Mouse (Mus musculus): ENCODE measurements around the gene Fndc3a. TPM values are rescaled to one million over a fixed set of nuclear protein-coding genes. Genes with fewer than 3 reads are reported as not detected.

Fndc3a gene
- 10 to 100 TPM; 19.6 to 20.7 TPM for total RNA-seq (2021)
- long read RNA-seq, experiment 1, full-length matches to known transcripts = 2 of 6 reads
- long read RNA-seq, experiment 1, partial matches to known transcripts = 3 of 6 reads
- long read RNA-seq, experiment 1, other reads (novel, unspliced or antisense) = 1 of 6 reads
- long read RNA-seq, experiment 2, full-length matches to known transcripts = 1 of 6 reads
- long read RNA-seq, experiment 2, partial matches to known transcripts = 2 of 6 reads
- long read RNA-seq, experiment 2, other reads (novel, unspliced or antisense) = 3 of 6 reads

GRCm38 (mm10) chr14:72709710-72710340 lies at the start of gene Fndc3a:
TSS of gene Fndc3a (minus strand) at chr14:72710003.
- DNase-seq (ENCODE audit: low spot score in 2 of 2) = peak; percentile 74 to 86

GRCm38 (mm10) chr14:72752893-72753292 lies 43.1 kb upstream of the Fndc3a start:
- DNase-seq (ENCODE audit: low spot score in 2 of 2) = no peak

GRCm38 (mm10) chr14:72750426-72751182 lies 40.8 kb upstream of the Fndc3a start:
- no peak for DNase-seq (ENCODE audit: low spot score in 2 of 2)

- no peak for DNase-seq (ENCODE audit: low spot score in 2 of 2)
These were observed 38.5 kb upstream of the Fndc3a start for GRCm38 (mm10) chr14:72748331-72748730.

- DNase-seq (ENCODE audit: low spot score in 2 of 2) = no peak
These were observed 31.9 kb upstream of the Fndc3a start for GRCm38 (mm10) chr14:72741667-72742066.

GRCm38 (mm10) chr14:72740336-72740735 lies 30.5 kb upstream of the Fndc3a start:
- DNase-seq (ENCODE audit: low spot score in 2 of 2) = no peak

GRCm38 (mm10) chr14:72739484-72740208 lies 29.8 kb upstream of the Fndc3a start:
- no peak for DNase-seq (ENCODE audit: low spot score in 2 of 2)

GRCm38 (mm10) chr14:72738776-72739175 lies 29.0 kb upstream of the Fndc3a start:
- DNase-seq (ENCODE audit: low spot score in 2 of 2) = no peak

- DNase-seq (ENCODE audit: low spot score in 2 of 2) = no peak
These were observed 28.4 kb upstream of the Fndc3a start for GRCm38 (mm10) chr14:72738217-72738616.

GRCm38 (mm10) chr14:72725865-72726264 lies 16.1 kb upstream of the Fndc3a start:
- DNase-seq (ENCODE audit: low spot score in 2 of 2) = no peak

- no peak for DNase-seq (ENCODE audit: low spot score in 2 of 2)
These were observed 12.7 kb upstream of the Fndc3a start for GRCm38 (mm10) chr14:72722274-72723053.

- DNase-seq (ENCODE audit: low spot score in 2 of 2) = no peak
These were observed 6.4 kb upstream of the Fndc3a start for GRCm38 (mm10) chr14:72716175-72716574.

GRCm38 (mm10) chr14:72711130-72711529 lies 1.3 kb upstream of the Fndc3a start:
- DNase-seq (ENCODE audit: low spot score in 2 of 2) = no peak

- DNase-seq (ENCODE audit: low spot score in 2 of 2) = peak in 1 of 2 experiments; percentile 23
These were observed 681 bp upstream of the Fndc3a start for GRCm38 (mm10) chr14:72710341-72711027.

GRCm38 (mm10) chr14:72709091-72709709 lies 603 bp downstream of the Fndc3a start:
- DNase-seq (ENCODE audit: low spot score in 2 of 2) = peak in 1 of 2 experiments; percentile 27

- no peak for DNase-seq (ENCODE audit: low spot score in 2 of 2)
These were observed 1.2 kb downstream of the Fndc3a start for GRCm38 (mm10) chr14:72708581-72708991.

- DNase-seq (ENCODE audit: low spot score in 2 of 2) = no peak
These were observed 9.7 kb downstream of the Fndc3a start for GRCm38 (mm10) chr14:72700056-72700455.

- no peak for DNase-seq (ENCODE audit: low spot score in 2 of 2)
These were observed 18.4 kb downstream of the Fndc3a start for GRCm38 (mm10) chr14:72691406-72691805.

- DNase-seq (ENCODE audit: low spot score in 2 of 2) = no peak
These were observed 20.3 kb downstream of the Fndc3a start for GRCm38 (mm10) chr14:72689525-72689924.
